Mouse (Mus musculus) limb, embryonic 14.5 days (tissue): ENCODE data around the gene Dscaml1. TPM values are rescaled to one million over a fixed set of nuclear protein-coding genes. Genes with fewer than 3 reads are reported as not detected.

ENCODE experiments used
- ATAC-seq: fragments of 200-750 bp; cut with Nextera tagmentation; 2 replicates; pipeline ENCODE4 v1.8.0; 2017; ENCODE audit warnings: low read depth, moderate number of reproducible peaks, moderate TSS enrichment; ENCODE audit not compliant: low FRiP score
- DNase-seq: peaks from one replicate; pipeline ENCODE4 v3.0.0-alpha.2; 2015; ENCODE audit warnings: low spot score
- H3K27ac ChIP-seq: fragments of 300-500 bp; sonication (generic); replicated peaks from 2 replicates; pipeline ENCODE4 v1.5.1; 2014; ENCODE audit warnings: low read depth, mild to moderate bottlenecking, low read length, moderate library complexity, mixed read lengths
- H3K27me3 ChIP-seq: fragments of 300-500 bp; sonication (generic); 2 replicates; pipeline ENCODE4 v1.6.1; 2014; ENCODE audit warnings: low read length, mixed read lengths; ENCODE audit not compliant: control insufficient read depth, insufficient read depth
- H3K36me3 ChIP-seq: fragments of 300-500 bp; sonication (generic); 2 replicates; pipeline ENCODE4 v1.6.1; 2014; ENCODE audit warnings: mild to moderate bottlenecking, low read length, moderate library complexity, mixed read lengths; ENCODE audit not compliant: control insufficient read depth, insufficient read depth
- H3K4me1 ChIP-seq: fragments of 300-500 bp; sonication (generic); 2 replicates; pipeline ENCODE4 v1.6.1; 2014; ENCODE audit warnings: antibody characterized with exemption, low read length, mixed read lengths; ENCODE audit not compliant: control insufficient read depth, insufficient read depth
- H3K4me2 ChIP-seq: fragments of 300-500 bp; sonication (generic); replicated peaks from 2 replicates; pipeline ENCODE4 v1.6.1; 2014; ENCODE audit warnings: low read depth, mild to moderate bottlenecking, low read length, moderate library complexity; ENCODE audit not compliant: severe bottlenecking
- H3K4me3 ChIP-seq: fragments of 300-500 bp; sonication (generic); replicated peaks from 2 replicates; pipeline ENCODE4 v1.5.1; 2014; ENCODE audit warnings: low read length
- H3K9ac ChIP-seq: fragments of 300-500 bp; sonication (generic); 2 replicates; pipeline ENCODE4 v1.6.1; 2014; ENCODE audit warnings: mild to moderate bottlenecking, low read depth, low read length, moderate library complexity; ENCODE audit not compliant: severe bottlenecking
- H3K9me3 ChIP-seq: fragments of 300-500 bp; sonication (generic); 2 replicates; pipeline ENCODE4 v1.6.1; 2016; ENCODE audit warnings: low read length; ENCODE audit not compliant: control insufficient read depth
- POLR2A ChIP-seq: fragments of 200-500 bp; IDR thresholded peaks from 2 replicates; pipeline ENCODE4 v1.8.0; 2012; ENCODE audit warnings: inconsistent platforms, mild to moderate bottlenecking, moderate library complexity, borderline replicate concordance; ENCODE audit not compliant: insufficient read depth, insufficient read length; ENCODE audit errors: extremely low read depth
- WGBS: fragments of 180-500 bp; shearing (Covaris S2); extraction: QIAGEN DNeasy Blood & Tissue Kit; methylation state at CpG from one replicate; pipeline ENCODE4 v1.1.7; 2014; 5-methylcytosine and 5-hydroxymethylcytosine counted together
- polyA plus RNA-seq, 2 experiments: library from polyadenylated mRNA; depleted of rRNA in 1 of 2; stranded (reverse) in 1 of 2; unstranded in 1 of 2; fragments of >200 nt; fragmentation: Nextera tagmentation in 1 of 2; extraction: Ambion mirVana in 1 of 2; gene quantifications; 2 replicates each; pipeline versions ENCODE4 v1.2.1 to v1.2.3; 2012 to 2014

The Dscaml1 gene
- polyA plus RNA-seq, 2 experiments, result 0.43 to 1.0 TPM

DNA sequence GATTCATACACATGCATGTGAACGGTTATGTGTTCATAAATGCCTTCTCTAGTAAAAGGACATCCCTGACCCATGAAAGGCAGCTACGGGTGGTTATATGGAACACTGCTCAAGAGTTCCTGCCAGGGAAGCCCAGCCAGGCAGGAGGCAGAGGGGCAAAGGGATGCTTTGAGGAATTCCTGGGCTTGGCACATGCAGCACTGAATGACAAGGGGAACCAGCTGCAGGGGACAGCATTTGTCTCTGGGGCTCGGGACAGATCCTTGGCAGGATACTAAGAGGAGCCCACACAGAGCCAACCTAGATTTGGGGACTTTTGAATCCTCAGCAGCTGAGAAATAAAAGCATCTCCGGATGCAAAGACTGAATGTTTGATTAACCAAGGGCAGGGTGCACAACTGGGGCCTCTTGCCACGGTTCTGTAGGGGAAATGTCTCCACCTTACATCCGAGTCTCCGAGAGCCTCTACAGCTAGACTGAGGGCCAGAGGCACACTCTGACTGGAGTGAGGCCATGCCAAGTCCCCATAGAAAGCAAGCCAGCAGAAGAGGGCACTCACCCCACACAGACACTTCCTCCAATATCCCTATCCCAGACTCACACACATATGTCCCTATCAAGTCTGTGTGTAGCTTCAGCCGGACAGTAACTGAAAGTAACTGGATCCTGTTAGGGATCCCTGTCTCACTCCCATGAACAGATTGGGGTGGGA, 251.7 kb downstream of the Dscaml1 start:
- DNase-seq (peak; percentile 42), ATAC-seq (peak; percentile 18; the same call in 1 of the 2 replicates)

DNA sequence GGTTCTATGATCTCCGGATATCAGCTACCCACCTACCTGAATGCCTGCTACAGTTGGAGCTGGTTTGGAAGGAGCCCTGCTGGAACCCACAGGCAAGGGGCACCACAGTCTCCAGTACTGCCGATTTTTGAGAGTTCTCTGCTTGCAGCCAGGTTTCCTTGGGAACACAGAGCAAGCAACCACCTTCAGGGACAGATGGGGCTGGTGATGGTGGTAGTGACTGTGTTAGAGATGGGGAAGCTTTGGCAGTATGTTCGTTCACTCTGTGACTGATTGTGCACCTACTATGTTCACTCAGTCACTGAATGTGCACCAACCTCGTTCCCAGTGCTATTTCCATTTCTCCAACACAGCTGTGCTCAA, 252.2 kb downstream of the Dscaml1 start:
- WGBS, result 75% methylated on average over 4 of the region's 4 CpGs
- TF ChIP-seq POLR2A, result no peak

More for the DNA sequence above, 251.7 kb downstream of the Dscaml1 start:
- TF ChIP-seq POLR2A, result no peak
- WGBS, result 57% methylated on average over 8 of the region's 8 CpGs
- no peak overlapping the region for H3K4me3 ChIP-seq
- no peak overlapping the region for H3K9ac ChIP-seq
- no peak overlapping the region for H3K4me2 ChIP-seq
- peak overlapping the region; percentile 69 for H3K27ac ChIP-seq
- H3K36me3 ChIP-seq, result no peaks in the 10 kb centered on the region
- peaks cover 18% of the 10 kb centered on the region for H3K4me1 ChIP-seq
- no peaks in the 10 kb centered on the region for H3K27me3 ChIP-seq
- no peaks in the 10 kb centered on the region for H3K9me3 ChIP-seq

DNA sequence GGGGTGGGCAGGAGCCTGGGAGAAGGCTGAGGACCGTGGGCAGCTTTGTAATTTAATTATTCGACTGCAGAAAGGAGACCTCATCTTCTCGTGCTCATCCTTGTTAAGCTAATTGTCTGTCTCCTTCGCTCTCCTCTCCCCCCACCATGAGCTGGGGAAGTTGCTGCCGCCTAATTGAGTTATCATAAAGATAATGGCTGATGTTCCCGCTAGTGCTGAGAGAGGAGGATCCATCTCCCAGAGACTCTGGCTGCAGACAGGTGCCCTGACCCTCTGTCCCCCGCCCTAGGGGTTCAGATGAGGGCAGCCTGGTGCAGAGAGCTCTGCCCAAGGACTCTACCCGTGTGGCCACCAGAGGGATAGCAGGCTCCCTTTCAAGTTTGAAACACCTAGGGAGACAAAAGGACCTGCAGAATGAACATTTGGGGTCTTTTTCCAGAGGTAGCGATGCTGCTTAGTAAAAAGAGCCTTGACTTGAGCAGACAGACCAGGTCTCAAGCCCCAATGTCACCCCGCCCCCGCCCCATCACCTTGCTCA, 256.1 kb downstream of the Dscaml1 start:
- TF ChIP-seq POLR2A, result no peak
- Histone ChIP-seq H3K4me1 (peaks cover 7% of the 10 kb centered on the region), H3K9me3 (no peaks in the 10 kb centered on the region), H3K4me2 (no peak overlapping the region), H3K27me3 (no peaks in the 10 kb centered on the region), H3K36me3 (no peaks in the 10 kb centered on the region), H3K4me3 (no peak overlapping the region), H3K9ac (no peak overlapping the region), H3K27ac (no peak overlapping the region)
- ATAC-seq (no peak), DNase-seq (no peak)
- WGBS, result 59% methylated on average over 11 of the region's 11 CpGs

More for the DNA sequence above, 252.2 kb downstream of the Dscaml1 start:
- Histone ChIP-seq H3K9ac (no peak overlapping the region), H3K4me3 (no peak overlapping the region), H3K27me3 (no peaks in the 10 kb centered on the region), H3K4me2 (no peak overlapping the region), H3K27ac (no peak overlapping the region), H3K36me3 (no peaks in the 10 kb centered on the region), H3K9me3 (no peaks in the 10 kb centered on the region), H3K4me1 (peaks cover 18% of the 10 kb centered on the region)
- ATAC-seq, result no peak
- no peak for DNase-seq

DNA sequence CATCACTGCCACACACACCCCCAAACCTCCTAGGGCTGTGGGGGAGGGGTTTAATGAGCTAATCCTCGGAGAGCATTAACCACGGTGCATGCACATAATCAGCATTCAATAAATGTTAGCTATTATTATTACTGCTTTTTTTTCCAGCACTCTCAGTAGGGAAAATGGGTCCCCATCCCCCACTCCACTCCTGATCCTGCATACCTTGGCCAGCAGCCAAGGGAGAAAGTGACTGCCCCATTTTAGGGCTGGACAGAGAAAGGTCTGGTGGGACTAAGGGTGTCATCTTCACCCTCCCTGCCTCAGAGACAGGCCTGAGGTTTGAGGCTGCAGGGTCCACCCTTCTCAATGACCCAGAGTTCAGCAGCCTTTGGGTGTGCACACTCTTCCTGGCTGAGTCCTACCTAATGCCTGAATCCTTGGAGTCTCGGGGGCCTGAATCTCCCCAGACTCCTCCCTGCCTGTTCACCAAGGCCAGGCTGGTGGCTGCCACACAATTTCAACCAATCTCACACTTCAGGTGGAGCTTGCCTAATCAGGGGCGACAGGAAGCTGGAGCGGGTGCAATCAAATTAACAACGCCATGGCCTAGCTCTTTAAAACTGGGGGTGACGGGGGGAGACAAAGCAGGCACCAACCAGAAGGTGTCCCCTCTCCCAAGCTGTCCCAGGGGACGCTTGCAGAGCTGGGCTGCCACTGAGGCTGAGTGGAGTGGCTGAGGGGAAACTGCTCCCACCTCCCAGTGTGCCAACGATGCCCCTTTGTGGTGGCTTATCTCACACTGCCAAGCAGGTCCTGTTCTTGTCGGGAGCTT, 267.2 kb downstream of the Dscaml1 start:
- no peak overlapping the region for H3K4me2 ChIP-seq
- H3K27ac ChIP-seq, result no peak overlapping the region
- H3K36me3 ChIP-seq, result no peaks in the 10 kb centered on the region
- WGBS, result 29% methylated on average over 10 of the region's 10 CpGs
- no peaks in the 10 kb centered on the region for H3K9me3 ChIP-seq
- no peak overlapping the region for H3K9ac ChIP-seq
- H3K4me1 ChIP-seq, result peaks cover 9% of the 10 kb centered on the region; the same call in 1 of the 2 replicates
- no peaks in the 10 kb centered on the region for H3K27me3 ChIP-seq
- DNase-seq, result peak; percentile 8
- no peak for ATAC-seq
- TF ChIP-seq POLR2A, result no peak
- H3K4me3 ChIP-seq, result no peak overlapping the region

DNA sequence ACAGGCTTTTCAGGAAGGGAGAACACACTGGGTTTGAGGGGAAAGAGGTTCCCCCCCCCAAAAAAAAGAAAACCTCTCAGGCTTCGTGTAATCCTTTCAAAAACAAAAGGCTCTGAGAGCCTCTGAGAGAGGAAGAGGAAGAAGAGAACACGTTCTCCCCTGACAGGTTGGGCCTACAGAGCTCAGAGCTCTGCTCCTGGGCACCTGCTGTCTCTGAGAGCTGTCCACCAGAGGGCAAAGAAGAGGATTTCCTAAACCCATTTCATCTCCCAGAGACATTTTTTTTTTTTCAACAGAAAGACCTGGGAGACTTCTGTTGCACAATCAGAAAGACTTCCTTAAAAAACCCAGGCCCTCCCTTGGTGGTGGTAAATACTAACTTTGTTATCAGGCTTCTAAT, 267.8 kb downstream of the Dscaml1 start:
- 48% methylated on average over 2 of the region's 2 CpGs for WGBS
- ATAC-seq (no peak), DNase-seq (no peak)
- Histone ChIP-seq H3K36me3 (no peaks in the 10 kb centered on the region), H3K4me1 (peaks cover 9% of the 10 kb centered on the region; the same call in 1 of the 2 replicates), H3K27ac (no peak overlapping the region), H3K4me2 (no peak overlapping the region), H3K9me3 (no peaks in the 10 kb centered on the region), H3K9ac (no peak overlapping the region), H3K27me3 (no peaks in the 10 kb centered on the region), H3K4me3 (no peak overlapping the region)
- no peak for TF ChIP-seq POLR2A
